Mouse (Mus musculus) spleen, adult 2 months (tissue): ENCODE results near the gene Olfr685. TPM values are rescaled to one million over a fixed set of nuclear protein-coding genes. Genes with fewer than 3 reads are reported as not detected.

ENCODE experiments used
- DNase-seq, 2 experiments: peaks; one replicate each; pipeline versions ENCODE4 v3.0.0 to v3.0.0-alpha.2; 2012 to 2021; ENCODE audit warnings: low spot score in 2 of 2, low read depth in 1 of 2
- H3K27ac ChIP-seq: fragments of 200-500 bp; 2 replicates; pipeline ENCODE4 v1.5.1; 2012; ENCODE audit warnings: low read length, inconsistent platforms; ENCODE audit not compliant: insufficient read depth
- H3K27me3 ChIP-seq: fragments of 200-500 bp; 2 replicates; pipeline ENCODE4 v1.6.1; 2012; ENCODE audit warnings: mild to moderate bottlenecking, moderate library complexity, low read length, inconsistent platforms; ENCODE audit not compliant: control insufficient read depth, insufficient read depth
- H3K36me3 ChIP-seq: fragments of 200-500 bp; 2 replicates; pipeline ENCODE4 v1.6.1; 2012; ENCODE audit warnings: mild to moderate bottlenecking, low read length, inconsistent platforms; ENCODE audit not compliant: control insufficient read depth, insufficient read depth
- H3K4me1 ChIP-seq: fragments of 200-500 bp; 2 replicates; pipeline ENCODE4 v1.6.1; 2011; ENCODE audit warnings: inconsistent platforms; ENCODE audit not compliant: control insufficient read depth, insufficient read depth, insufficient read length
- H3K4me3 ChIP-seq: fragments of 200-500 bp; 2 replicates; pipeline ENCODE4 v1.5.1; 2011; ENCODE audit warnings: mild to moderate bottlenecking, inconsistent platforms; ENCODE audit not compliant: insufficient read depth, insufficient read length; ENCODE audit errors: extremely low read depth
- CTCF ChIP-seq: fragments of 200-500 bp; IDR thresholded peaks from 2 replicates; pipeline ENCODE4 v1.5.1; 2011; ENCODE audit warnings: mild to moderate bottlenecking, inconsistent platforms; ENCODE audit not compliant: insufficient read depth, insufficient read length, insufficient replicate concordance; ENCODE audit errors: extremely low read depth
- POLR2A ChIP-seq: fragments of 200-500 bp; IDR thresholded peaks from 2 replicates; pipeline ENCODE4 v1.6.1; 2011; ENCODE audit warnings: low read depth, low read length, inconsistent platforms
- WGBS: fragments of 180-500 bp; shearing (Covaris S2); methylation state at CpG from one replicate; pipeline ENCODE4 v1.1.7; 2018; 5-methylcytosine and 5-hydroxymethylcytosine counted together
- polyA plus RNA-seq: library from polyadenylated mRNA; depleted of rRNA; stranded (reverse); fragments of >200 nt; gene quantifications from 2 replicates; pipeline ENCODE4 v1.2.3, GENCODE M21; 2012; rRNA removed

Olfr685 gene
- polyA plus RNA-seq, 1 experiment: not detected

DNA sequence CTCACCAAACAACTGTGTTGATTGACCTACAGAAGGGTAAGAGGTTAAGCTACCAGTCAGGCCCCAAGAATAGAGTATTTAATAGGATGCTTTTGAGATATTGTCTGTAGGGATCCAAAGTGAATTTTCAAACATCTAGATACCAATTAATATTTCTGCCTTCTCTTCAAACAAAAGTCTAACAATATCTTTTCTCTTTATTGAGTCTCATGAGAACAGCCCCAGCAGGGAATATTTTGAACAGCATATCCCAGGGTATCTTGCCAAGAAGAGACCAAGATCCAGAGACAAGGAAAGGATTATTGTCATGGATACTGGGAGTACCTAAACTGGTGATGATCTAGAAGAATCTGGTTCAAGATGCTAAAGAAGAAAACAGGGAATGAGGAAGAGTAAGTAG lies 21.6 kb upstream of the Olfr685 start, which contains the start of gene Olfr686:
Olfr686 (minus strand) TSS at position 101 of the 400 bp plus-strand sequence.
- no peak within 1 kb of the TSS for H3K27ac ChIP-seq
- no peak within 1 kb of the TSS for H3K4me3 ChIP-seq
- DNase-seq: no peak
- H3K36me3 ChIP-seq: no peaks in the 10 kb centered on the region
- no peaks in the 10 kb centered on the region for H3K27me3 ChIP-seq
- TF ChIP-seq CTCF (no peak), POLR2A (no peak)
- no peaks in the 10 kb centered on the region for H3K4me1 ChIP-seq

DNA sequence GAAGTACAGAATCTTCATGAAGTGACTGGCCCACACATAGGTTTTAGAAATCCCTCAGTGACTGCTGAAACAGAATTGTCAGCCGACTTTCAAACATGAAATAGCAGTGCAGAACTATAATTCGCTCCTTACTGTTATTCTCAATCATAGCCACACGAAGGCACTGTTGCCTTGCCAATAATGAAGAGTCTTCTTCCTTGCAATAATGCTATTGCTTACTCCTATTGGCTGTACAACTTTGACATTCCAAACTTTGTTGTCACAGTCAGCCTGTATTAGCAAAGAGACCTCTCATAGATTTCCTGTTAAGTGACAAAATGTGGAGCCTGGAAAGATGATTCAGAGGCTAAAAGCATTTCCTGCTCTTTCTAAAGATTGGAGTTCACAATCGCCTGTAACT lies 15.0 kb downstream of the Olfr685 start:
- no peak overlapping the region for H3K4me3 ChIP-seq
- H3K27me3 ChIP-seq: no peaks in the 10 kb centered on the region
- TF ChIP-seq POLR2A (no peak), CTCF (no peak)
- DNase-seq: no peak
- no peaks in the 10 kb centered on the region for H3K4me1 ChIP-seq
- H3K27ac ChIP-seq: no peak overlapping the region
- H3K36me3 ChIP-seq: no peaks in the 10 kb centered on the region
- 46% methylated on average over 4 of the region's 4 CpGs for WGBS

DNA sequence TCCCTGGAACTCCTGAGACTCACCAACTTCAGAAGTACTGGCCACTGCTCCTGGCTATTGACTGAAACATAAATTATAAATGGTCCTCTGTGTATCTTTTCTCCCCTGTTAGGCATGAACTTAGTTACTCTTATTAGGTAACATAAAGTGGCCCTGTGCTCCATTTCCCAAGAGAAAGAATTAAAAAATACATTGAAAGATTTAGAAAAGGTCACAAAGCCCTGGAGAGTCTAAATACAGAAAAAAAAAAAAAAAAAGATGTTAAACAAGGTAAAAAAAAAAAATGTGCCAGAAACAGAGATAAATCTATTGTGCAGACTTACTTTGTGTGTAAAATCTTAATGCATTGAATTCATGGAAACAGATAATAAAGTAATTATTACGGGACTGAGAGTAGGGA lies 22.3 kb downstream of the Olfr685 start, which contains the start of gene Olfr684:
Olfr684 (minus strand) TSS at position 101 of the 400 bp plus-strand sequence.
- DNase-seq: no peak

GRCm38 (mm10) chr7:105146912-105147311 lies 38.9 kb downstream of the Olfr685 start, which contains the start of gene Olfr683:
Gene Olfr683, minus strand, starts transcription at chr7:105147012.
- Histone ChIP-seq H3K4me1 (no peaks in the 10 kb centered on the region), H3K4me3 (no peak within 1 kb of the TSS), H3K27me3 (no peaks in the 10 kb centered on the region), H3K27ac (no peak within 1 kb of the TSS), H3K36me3 (no peaks in the 10 kb centered on the region)
- no peak for DNase-seq
- 56% methylated on average over 1 of the region's 1 CpGs for WGBS
- TF ChIP-seq CTCF: no peak
- TF ChIP-seq POLR2A: no peak

More for the DNA sequence above, 22.3 kb downstream of the Olfr685 start, which contains the start of gene Olfr684:
- no peak for TF ChIP-seq CTCF
- no peaks in the 10 kb centered on the region for H3K36me3 ChIP-seq
- no peaks in the 10 kb centered on the region for H3K4me1 ChIP-seq
- no peak within 1 kb of the TSS for H3K27ac ChIP-seq
- WGBS: 60% methylated on average over 1 of the region's 1 CpGs
- no peaks in the 10 kb centered on the region for H3K27me3 ChIP-seq
- no peak within 1 kb of the TSS for H3K4me3 ChIP-seq

DNA sequence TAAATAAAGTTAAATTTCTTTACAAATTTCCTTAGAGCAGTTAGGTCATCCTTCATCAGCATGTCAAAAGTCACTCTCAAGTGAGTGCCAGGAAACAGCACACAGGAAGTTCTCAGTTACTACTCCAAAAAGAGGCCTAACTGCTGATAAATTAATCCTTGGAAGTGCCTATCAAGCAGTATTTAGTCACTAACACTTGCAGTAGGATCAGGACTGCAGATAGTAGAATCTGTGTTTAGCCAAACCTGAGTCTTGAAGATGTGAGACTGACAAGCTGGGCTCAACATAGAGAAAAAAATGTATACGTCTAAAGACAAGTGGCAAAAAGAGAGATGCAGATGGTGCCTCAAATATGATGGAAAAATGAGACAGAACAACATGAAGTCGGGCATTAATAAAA lies 44.5 kb downstream of the Olfr685 start:
- TF ChIP-seq POLR2A (no peak), CTCF (no peak)
- DNase-seq: no peak
- Histone ChIP-seq H3K4me1 (no peaks in the 10 kb centered on the region), H3K27me3 (no peaks in the 10 kb centered on the region), H3K27ac (no peak overlapping the region), H3K4me3 (no peak overlapping the region), H3K36me3 (no peaks in the 10 kb centered on the region)
- 74% methylated on average over 2 of the region's 2 CpGs for WGBS

Other genes starting within 250 kb of the Olfr685 start
- gene Olfr670, start 223.4 kb downstream of the Olfr685 start, polyA plus RNA-seq: not detected in 2 replicates
- not detected in 2 replicates for gene Olfr671, start 206.9 kb downstream of the Olfr685 start, polyA plus RNA-seq
- gene Olfr672, start 184.0 kb downstream of the Olfr685 start, polyA plus RNA-seq: not detected in 2 replicates
- gene Olfr675, start 157.6 kb downstream of the Olfr685 start, polyA plus RNA-seq: not detected in 2 replicates
- gene Olfr676, start 153.3 kb downstream of the Olfr685 start, polyA plus RNA-seq: not detected in 2 replicates
- gene Olfr677, start 134.6 kb downstream of the Olfr685 start, polyA plus RNA-seq: not detected in 2 replicates
- gene Olfr678, start 121.5 kb downstream of the Olfr685 start, polyA plus RNA-seq: not detected in 2 replicates
- gene Olfr679, start 104.8 kb downstream of the Olfr685 start, polyA plus RNA-seq: not detected in 2 replicates
- gene Olfr680-ps1, start 93.2 kb downstream of the Olfr685 start, polyA plus RNA-seq: not detected in 2 replicates
- gene Olfr681, start 69.2 kb downstream of the Olfr685 start, polyA plus RNA-seq: not detected in 2 replicates
- not detected in 2 replicates for gene Olfr683, start 39.0 kb downstream of the Olfr685 start, polyA plus RNA-seq
- gene Olfr684, start 22.4 kb downstream of the Olfr685 start, polyA plus RNA-seq: not detected in 2 replicates
- gene Olfr686, start 21.5 kb upstream of the Olfr685 start, polyA plus RNA-seq: not detected in 2 replicates
- not detected in 2 replicates for gene Olfr688, start 102.1 kb upstream of the Olfr685 start, polyA plus RNA-seq
- not detected in 2 replicates for gene Olfr689, start 125.2 kb upstream of the Olfr685 start, polyA plus RNA-seq
- gene Olfr690, start 148.1 kb upstream of the Olfr685 start, polyA plus RNA-seq: not detected in 2 replicates
- not detected in 2 replicates for gene Olfr691, start 156.3 kb upstream of the Olfr685 start, polyA plus RNA-seq
- gene Olfr692, start 182.2 kb upstream of the Olfr685 start, polyA plus RNA-seq: not detected in 2 replicates
- gene Gm5901, start 189.0 kb upstream of the Olfr685 start, polyA plus RNA-seq: not detected in 2 replicates
- gene Fam160a2, start 214.0 kb upstream of the Olfr685 start, polyA plus RNA-seq: 36.2 and 38.6 TPM in 2 replicates
- gene Cnga4, start 218.6 kb upstream of the Olfr685 start, polyA plus RNA-seq: not detected in 2 replicates
- 0.11 TPM in 1 of 2 replicates, not detected in the other for gene Cckbr, start 239.7 kb upstream of the Olfr685 start, polyA plus RNA-seq